Mouse (Mus musculus): ENCODE measurements around the gene Lyrm4. TPM values are rescaled to one million over a fixed set of nuclear protein-coding genes. Genes with fewer than 3 reads are reported as not detected.

Gene Lyrm4
- total RNA-seq, 1 experiment, result 7.5 TPM

DNA sequence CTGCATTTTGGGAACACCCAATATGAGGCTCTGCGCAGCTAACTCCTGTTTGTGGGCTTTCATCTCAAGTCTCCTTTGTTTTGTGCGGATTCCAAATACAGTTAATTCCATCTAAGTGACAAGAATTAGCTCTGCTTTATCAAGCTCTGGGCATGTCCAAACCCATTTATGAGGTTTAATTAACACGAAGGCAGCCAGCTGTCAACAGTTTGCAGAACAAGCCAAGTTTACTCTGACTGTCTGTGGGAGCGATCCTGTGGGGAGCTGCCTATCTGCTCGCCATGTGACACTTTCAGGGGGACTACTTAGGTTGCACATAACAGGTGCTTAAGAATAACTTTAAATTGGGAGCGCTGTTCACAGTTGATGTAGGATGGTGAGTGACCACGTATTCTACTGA, 140.4 kb downstream of the Lyrm4 start:
- in situ Hi-C loops (cut with MboI; ENCODE audit: low sequenced_read_pairs in 2 of 2, unreplicated experiment in 2 of 2), result loop anchor here in 1 of 2 experiments (25.0 kb wide), 1 partner anchor 1335 kb away; no protein-coding TSS in a partner anchor
- no peak overlapping the region for H3K9ac ChIP-seq (ENCODE audit: insufficient read depth, low read depth, low read length, poor library complexity, severe bottlenecking)
- peaks cover 1% of the 10 kb centered on the region; the same call in 1 of the 2 replicates for H3K36me3 ChIP-seq (ENCODE audit: control insufficient read depth, insufficient read depth, low read length, poor library complexity, severe bottlenecking)
- H3K4me3 ChIP-seq (ENCODE audit: insufficient read depth in 1 of 2, low read depth in 1 of 2, low read length in 2 of 2, poor library complexity in 1 of 2, severe bottlenecking in 1 of 2), result no peak overlapping the region
- H3K4me1 ChIP-seq (ENCODE audit: control insufficient read depth in 2 of 2, insufficient read depth in 2 of 2, low read length in 2 of 2, poor library complexity in 1 of 2), result no peaks in the 10 kb centered on the region
- H3K27ac ChIP-seq (ENCODE audit: insufficient read depth, low read depth, low read length, poor library complexity, severe bottlenecking), result no peak overlapping the region
- TF ChIP-seq HCFC1 (IDR thresholded peaks at IDR 0.05; ENCODE audit: borderline replicate concordance, insufficient read depth, low read length) (no peak), CHD2 (IDR thresholded peaks at IDR 0.05; ENCODE audit: low read depth, low read length) (no peak), ZC3H11A (IDR thresholded peaks at IDR 0.05; ENCODE audit: borderline replicate concordance, low read depth, low read length) (no peak), ZNF384 (IDR thresholded peaks at IDR 0.05; ENCODE audit: low read depth, low read length) (no peak), MAFK (IDR thresholded peaks at IDR 0.05; ENCODE audit: insufficient read depth, low read depth, low read length) (no peak)
- no peak for DNase-seq (ENCODE audit: low read depth, low spot score)
- no peaks in the 10 kb centered on the region for H3K9me3 ChIP-seq (ENCODE audit: control insufficient read depth, insufficient read depth, low read depth, low read length)

DNA sequence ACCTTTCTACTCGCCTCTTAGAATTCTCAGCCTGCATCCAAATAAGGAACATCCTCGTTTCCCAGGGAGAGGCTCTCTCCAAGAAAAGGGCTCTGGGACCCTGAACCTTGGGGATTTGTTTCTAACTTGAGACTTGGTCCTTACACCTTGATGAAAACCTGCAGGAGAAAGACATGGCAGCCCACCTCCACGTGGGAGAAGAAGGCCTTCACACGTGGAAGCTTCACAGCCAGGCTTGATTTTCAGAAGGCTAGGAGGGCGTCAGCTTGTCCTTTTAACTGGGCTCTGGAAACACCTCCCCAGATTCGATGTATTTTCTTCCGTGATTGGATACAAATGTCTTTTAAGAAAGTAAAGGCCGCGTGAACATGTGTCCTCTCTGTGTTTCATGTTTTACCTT, 147.5 kb downstream of the Lyrm4 start:
- Histone ChIP-seq H3K9me3 (ENCODE audit: control insufficient read depth, insufficient read depth, low read depth, low read length) (no peaks in the 10 kb centered on the region), H3K9ac (ENCODE audit: insufficient read depth, low read depth, low read length, poor library complexity, severe bottlenecking) (no peak overlapping the region), H3K36me3 (ENCODE audit: control insufficient read depth, insufficient read depth, low read length, poor library complexity, severe bottlenecking) (no peaks in the 10 kb centered on the region), H3K4me3 (ENCODE audit: insufficient read depth in 1 of 2, low read depth in 1 of 2, low read length in 2 of 2, poor library complexity in 1 of 2, severe bottlenecking in 1 of 2) (0 out of 4 replicates have a peak overlapping the region, but pooled peaks of 1 of the 2 experiments have one; percentile 61), H3K4me1 (ENCODE audit: control insufficient read depth in 2 of 2, insufficient read depth in 2 of 2, low read length in 2 of 2, poor library complexity in 1 of 2) (peaks cover 0 to 2% of the 10 kb centered on the region in 2 experiments; a peak in 1 of 4 replicates), H3K27ac (ENCODE audit: insufficient read depth, low read depth, low read length, poor library complexity, severe bottlenecking) (no peak overlapping the region)
- no peak for TF ChIP-seq MAFK (IDR thresholded peaks at IDR 0.05; ENCODE audit: insufficient read depth, low read depth, low read length)
- in situ Hi-C loops (cut with MboI; ENCODE audit: low sequenced_read_pairs in 2 of 2, unreplicated experiment in 2 of 2), result no loop called here
- DNase-seq (ENCODE audit: low read depth, low spot score), result no peak

DNA sequence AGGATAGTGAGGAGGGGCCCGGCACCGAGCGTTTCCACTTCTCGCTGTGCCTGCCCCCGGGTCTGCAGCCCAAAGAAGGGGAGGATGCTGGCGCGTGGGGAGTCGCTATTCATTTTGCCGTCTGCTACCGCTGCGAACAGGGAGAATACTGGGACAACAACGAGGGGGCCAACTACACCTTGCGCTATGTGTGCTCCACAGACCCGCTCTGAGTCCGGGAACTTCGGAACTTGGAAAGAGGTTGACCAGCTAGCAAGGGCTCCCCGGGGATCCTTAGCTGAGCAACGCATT, 147.9 kb downstream of the Lyrm4 start:
- Histone ChIP-seq H3K9ac (ENCODE audit: insufficient read depth, low read depth, low read length, poor library complexity, severe bottlenecking) (no peak overlapping the region; the same call in 1 of the 2 replicates), H3K4me1 (ENCODE audit: control insufficient read depth in 2 of 2, insufficient read depth in 2 of 2, low read length in 2 of 2, poor library complexity in 1 of 2) (peaks cover 0 to 2% of the 10 kb centered on the region in 2 experiments; a peak in 1 of 4 replicates), H3K9me3 (ENCODE audit: control insufficient read depth, insufficient read depth, low read depth, low read length) (no peaks in the 10 kb centered on the region), H3K4me3 (ENCODE audit: insufficient read depth in 1 of 2, low read depth in 1 of 2, low read length in 2 of 2, poor library complexity in 1 of 2, severe bottlenecking in 1 of 2) (peak overlapping the region; percentile 61 to 64), H3K36me3 (ENCODE audit: control insufficient read depth, insufficient read depth, low read length, poor library complexity, severe bottlenecking) (no peaks in the 10 kb centered on the region), H3K27ac (ENCODE audit: insufficient read depth, low read depth, low read length, poor library complexity, severe bottlenecking) (no peak overlapping the region)
- DNase-seq (ENCODE audit: low read depth, low spot score), result peak; percentile 13
- TF ChIP-seq CHD2 (IDR thresholded peaks at IDR 0.05; ENCODE audit: low read depth, low read length) (no peak), ZNF384 (IDR thresholded peaks at IDR 0.05; ENCODE audit: low read depth, low read length) (no peak), HCFC1 (IDR thresholded peaks at IDR 0.05; ENCODE audit: borderline replicate concordance, insufficient read depth, low read length) (no peak), ZC3H11A (IDR thresholded peaks at IDR 0.05; ENCODE audit: borderline replicate concordance, low read depth, low read length) (no peak)
- in situ Hi-C loops (cut with MboI; ENCODE audit: low sequenced_read_pairs in 2 of 2, unreplicated experiment in 2 of 2), result no loop called here

DNA sequence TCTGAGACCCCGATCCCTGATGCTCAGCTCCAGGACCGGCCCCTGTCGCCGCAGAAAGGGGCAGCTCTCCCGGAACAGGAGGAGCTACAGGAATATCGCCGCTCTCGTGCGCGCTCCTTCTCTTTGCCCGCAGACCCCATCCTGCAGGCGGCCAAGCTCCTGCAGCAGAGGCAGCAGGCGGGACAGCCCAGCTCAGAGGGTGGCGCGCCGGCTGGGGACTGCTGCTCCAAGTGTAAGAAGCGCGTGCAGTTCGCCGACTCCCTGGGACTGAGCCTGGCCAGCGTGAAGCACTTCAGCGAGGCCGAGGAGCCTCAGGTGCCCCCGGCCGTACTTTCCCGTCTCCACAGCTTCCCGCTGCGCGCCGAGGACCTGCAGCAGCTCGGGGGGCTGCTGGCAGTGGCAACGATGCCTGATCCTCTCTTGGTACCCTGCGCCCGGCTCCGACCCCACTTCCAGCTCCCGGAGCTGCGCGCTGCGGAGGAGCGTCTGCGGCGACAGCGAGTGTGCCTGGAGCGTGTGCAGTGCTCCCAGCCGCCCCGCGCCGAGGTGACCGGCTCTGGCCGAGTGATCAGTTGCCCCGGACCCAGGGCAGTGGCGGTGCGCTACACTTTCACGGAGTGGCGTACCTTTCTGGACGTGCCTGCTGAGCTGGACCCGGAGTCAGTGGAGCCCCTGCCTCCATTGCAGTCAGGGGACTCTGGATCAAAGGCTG, 148.5 kb downstream of the Lyrm4 start:
- TF ChIP-seq CHD2 (IDR thresholded peaks at IDR 0.05; ENCODE audit: low read depth, low read length), result no peak
- DNase-seq (ENCODE audit: low read depth, low spot score), result peak; percentile 27
- peaks cover 0 to 2% of the 10 kb centered on the region in 2 experiments; a peak in 1 of 4 replicates for H3K4me1 ChIP-seq (ENCODE audit: control insufficient read depth in 2 of 2, insufficient read depth in 2 of 2, low read length in 2 of 2, poor library complexity in 1 of 2)
- in situ Hi-C loops (cut with MboI; ENCODE audit: low sequenced_read_pairs in 2 of 2, unreplicated experiment in 2 of 2), result no loop called here
- H3K4me3 ChIP-seq (ENCODE audit: insufficient read depth in 1 of 2, low read depth in 1 of 2, low read length in 2 of 2, poor library complexity in 1 of 2, severe bottlenecking in 1 of 2), result peak overlapping the region; percentile 61 to 64
- H3K27ac ChIP-seq (ENCODE audit: insufficient read depth, low read depth, low read length, poor library complexity, severe bottlenecking), result no peak overlapping the region
- peak overlapping the region; percentile 49 for H3K9ac ChIP-seq (ENCODE audit: insufficient read depth, low read depth, low read length, poor library complexity, severe bottlenecking)
- no peaks in the 10 kb centered on the region for H3K9me3 ChIP-seq (ENCODE audit: control insufficient read depth, insufficient read depth, low read depth, low read length)
- H3K36me3 ChIP-seq (ENCODE audit: control insufficient read depth, insufficient read depth, low read length, poor library complexity, severe bottlenecking), result no peaks in the 10 kb centered on the region

DNA sequence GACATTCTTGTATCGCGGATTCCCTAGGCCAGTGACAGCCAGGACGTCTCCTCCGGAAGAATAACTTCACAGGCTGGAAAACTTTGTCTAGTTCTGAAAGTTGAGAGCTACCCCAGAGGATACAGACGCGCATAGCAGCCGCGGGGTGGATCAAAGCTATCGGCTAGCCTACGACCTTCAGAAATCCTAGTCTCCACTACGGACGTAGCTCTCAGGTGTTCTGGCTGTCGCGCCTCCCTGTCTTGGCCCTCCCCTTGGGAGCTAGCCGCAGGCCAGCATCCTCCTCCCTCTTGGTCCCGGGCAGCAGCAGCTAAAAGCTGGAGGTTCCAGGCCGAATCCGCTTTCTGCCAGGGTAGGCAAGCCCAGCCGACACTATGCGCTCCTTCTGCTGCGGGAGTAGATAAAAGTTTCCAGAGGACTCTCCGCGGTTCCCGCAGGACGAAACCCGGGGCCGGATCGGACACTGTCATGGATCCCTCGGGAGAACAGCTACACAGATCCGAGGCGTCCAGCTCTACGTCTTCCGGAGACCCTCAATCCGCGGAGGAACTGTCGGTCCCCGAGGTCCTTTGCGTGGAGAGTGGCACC, 149.1 kb downstream of the Lyrm4 start:
- Histone ChIP-seq H3K4me3 (ENCODE audit: insufficient read depth in 1 of 2, low read depth in 1 of 2, low read length in 2 of 2, poor library complexity in 1 of 2, severe bottlenecking in 1 of 2) (peak overlapping the region; percentile 61 to 64), H3K9ac (ENCODE audit: insufficient read depth, low read depth, low read length, poor library complexity, severe bottlenecking) (peak overlapping the region; percentile 49), H3K4me1 (ENCODE audit: control insufficient read depth in 2 of 2, insufficient read depth in 2 of 2, low read length in 2 of 2, poor library complexity in 1 of 2) (peaks cover 0 to 2% of the 10 kb centered on the region in 2 experiments; a peak in 1 of 4 replicates), H3K9me3 (ENCODE audit: control insufficient read depth, insufficient read depth, low read depth, low read length) (no peaks in the 10 kb centered on the region), H3K27ac (ENCODE audit: insufficient read depth, low read depth, low read length, poor library complexity, severe bottlenecking) (no peak overlapping the region), H3K36me3 (ENCODE audit: control insufficient read depth, insufficient read depth, low read length, poor library complexity, severe bottlenecking) (no peaks in the 10 kb centered on the region)
- TF ChIP-seq HCFC1 (IDR thresholded peaks at IDR 0.05; ENCODE audit: borderline replicate concordance, insufficient read depth, low read length), result no peak
- no peak for TF ChIP-seq CHD2 (IDR thresholded peaks at IDR 0.05; ENCODE audit: low read depth, low read length)
- no peak for TF ChIP-seq MAFK (IDR thresholded peaks at IDR 0.05; ENCODE audit: insufficient read depth, low read depth, low read length)
- no peak for TF ChIP-seq ZNF384 (IDR thresholded peaks at IDR 0.05; ENCODE audit: low read depth, low read length)
- no peak for TF ChIP-seq ZC3H11A (IDR thresholded peaks at IDR 0.05; ENCODE audit: borderline replicate concordance, low read depth, low read length)
- peak; percentile 36 for DNase-seq (ENCODE audit: low read depth, low spot score)
- in situ Hi-C loops (cut with MboI; ENCODE audit: low sequenced_read_pairs in 2 of 2, unreplicated experiment in 2 of 2), result no loop called here
